Mouse (Mus musculus): ENCODE measurements around the gene Hs3st5. TPM values are rescaled to one million over a fixed set of nuclear protein-coding genes. Genes with fewer than 3 reads are reported as not detected.

Hs3st5 gene
- total and polyA plus RNA-seq, 3 experiments: not detected

DNA sequence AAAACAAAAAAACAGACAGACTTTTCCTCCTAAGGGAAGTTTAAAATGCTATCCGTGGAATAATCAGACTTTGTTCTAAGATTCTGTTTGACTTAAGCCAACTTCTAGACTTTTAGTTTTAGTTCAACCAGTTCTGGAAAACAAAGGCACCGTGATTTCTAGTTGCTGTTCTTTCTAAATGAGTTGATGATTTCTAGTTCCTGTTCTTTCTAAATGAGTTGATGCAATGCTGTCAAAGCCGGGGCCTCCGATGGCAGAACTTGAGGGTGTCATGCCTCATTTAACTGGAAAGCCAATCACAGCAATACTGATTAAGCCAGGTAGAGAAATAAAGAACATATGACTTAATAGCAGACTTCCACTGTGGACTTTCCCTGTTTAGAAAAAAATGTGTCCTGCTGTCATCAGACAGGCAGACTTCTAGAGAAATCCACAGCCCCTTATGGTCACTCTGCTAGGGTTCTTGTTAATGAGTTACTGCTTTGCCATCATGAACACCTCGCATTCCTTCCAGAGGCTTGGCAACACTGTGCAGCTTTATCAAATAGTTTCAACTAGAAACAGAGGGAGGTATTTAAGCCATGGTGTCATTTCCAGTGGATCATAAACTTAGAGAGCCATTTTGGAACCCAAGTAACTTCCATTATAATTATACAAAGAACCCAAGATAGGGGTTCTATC is 329.4 kb downstream of the Hs3st5 start:
- Histone ChIP-seq H3K27ac (ENCODE audit: insufficient read depth, low read depth) (no peak overlapping the region), H3K79me2 (replicated peaks; ENCODE audit: control insufficient read depth, extremely low read depth, insufficient read depth, poor library complexity, severe bottlenecking) (no peaks in the 10 kb centered on the region), H3K27me3 (replicated peaks) (no peaks in the 10 kb centered on the region), H3K4me1 (ENCODE audit: control insufficient read depth in 1 of 2, insufficient read depth in 2 of 2) (peaks cover 0 to 22% of the 10 kb centered on the region in 2 experiments; a peak in 2 of 4 replicates), H3K4me3 (replicated peaks in 1 of 3; ENCODE audit: low read depth in 2 of 3, low read length in 2 of 3, poor library complexity in 1 of 3) (no peak overlapping the region), H3K36me3 (replicated peaks in 1 of 2; ENCODE audit: control insufficient read depth in 1 of 2, insufficient read depth in 1 of 2, low read length in 1 of 2) (no peaks in the 10 kb centered on the region), H3K9ac (ENCODE audit: insufficient read depth, low read depth) (no peak overlapping the region), H3K4me2 (ENCODE audit: insufficient read depth, low read depth, poor library complexity, severe bottlenecking) (0 out of 2 replicates have a peak overlapping the region, but pooled peaks have one; percentile 29), H3K9me3 (replicated peaks; ENCODE audit: low read length) (no peaks in the 10 kb centered on the region)
- peak; percentile 51 for DNase-seq (ENCODE audit: extremely low read depth)
- in situ Hi-C loops (cut with MboI; ENCODE audit: low pct_ligation_motif_present, low pct_unique_long_range_greater_than_20kb, low sequenced_read_pairs) (no loop called here), dilution Hi-C loops (cut with MboI; ENCODE audit: extremely low pct_ligation_motif_present, extremely low pct_unique_long_range_greater_than_20kb, low sequenced_read_pairs) (no loop called here)
- peak; percentile 53; the same call in 1 of the 2 replicates for TF ChIP-seq IRF4 (IDR thresholded peaks at IDR 0.05; ENCODE audit: low read depth, low read length)
- peak; percentile 50; the same call in 1 of the 2 replicates for TF ChIP-seq EP300 (IDR thresholded peaks at IDR 0.05; ENCODE audit: low read length)
- TF ChIP-seq CTCF (conservative IDR thresholded peaks at IDR 0.05 in 1 of 2, IDR thresholded peaks at IDR 0.05 in 1 of 2; ENCODE audit: low read depth in 2 of 2, low read length in 2 of 2): no peak
- no peak for TF ChIP-seq USF2 (conservative IDR thresholded peaks at IDR 0.05; ENCODE audit: low read depth, low read length)
- no peak for TF ChIP-seq TCF12 (IDR thresholded peaks at IDR 0.05; ENCODE audit: low read depth, low read length)

DNA sequence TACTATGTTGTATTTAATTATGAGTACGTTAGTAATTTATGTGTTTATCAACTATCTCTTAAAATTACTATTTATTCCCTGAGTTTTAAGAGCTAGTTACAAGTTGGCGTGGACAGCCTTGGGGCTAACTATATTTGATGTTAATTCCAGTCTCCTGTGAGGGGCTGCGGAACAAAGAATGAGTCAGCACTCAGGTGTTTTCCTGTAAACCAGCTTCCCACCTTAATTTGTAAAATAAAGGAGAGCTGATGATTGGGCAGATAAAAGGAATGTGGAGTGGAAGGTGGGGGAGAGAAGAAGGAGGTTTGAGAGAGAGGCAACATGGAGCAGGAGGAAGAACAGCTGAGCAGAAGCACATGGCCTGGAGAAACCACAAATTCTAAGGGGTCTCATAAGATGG is 343.6 kb downstream of the Hs3st5 start:
- H3K27me3 ChIP-seq (replicated peaks): no peaks in the 10 kb centered on the region
- H3K9me3 ChIP-seq (replicated peaks; ENCODE audit: low read length): peaks cover 3% of the 10 kb centered on the region
- H3K4me1 ChIP-seq (ENCODE audit: control insufficient read depth in 1 of 2, insufficient read depth in 2 of 2): no peaks in the 10 kb centered on the region
- no peak overlapping the region for H3K4me2 ChIP-seq (ENCODE audit: insufficient read depth, low read depth, poor library complexity, severe bottlenecking)
- H3K79me2 ChIP-seq (replicated peaks; ENCODE audit: control insufficient read depth, extremely low read depth, insufficient read depth, poor library complexity, severe bottlenecking): no peaks in the 10 kb centered on the region
- dilution Hi-C loops (cut with MboI; ENCODE audit: extremely low pct_ligation_motif_present, extremely low pct_unique_long_range_greater_than_20kb, low sequenced_read_pairs) (no loop called here), in situ Hi-C loops (cut with MboI; ENCODE audit: low pct_ligation_motif_present, low pct_unique_long_range_greater_than_20kb, low sequenced_read_pairs) (no loop called here)
- no peak for DNase-seq (ENCODE audit: extremely low read depth)
- TF ChIP-seq CTCF (conservative IDR thresholded peaks at IDR 0.05 in 1 of 2, IDR thresholded peaks at IDR 0.05 in 1 of 2; ENCODE audit: low read depth in 2 of 2, low read length in 2 of 2): no peak
- no peak for TF ChIP-seq MAFK (IDR thresholded peaks at IDR 0.05; ENCODE audit: insufficient replicate concordance, low read length)
- no peak for TF ChIP-seq MAZ (IDR thresholded peaks at IDR 0.05; ENCODE audit: low read depth, low read length)
- no peak for TF ChIP-seq MYC (IDR thresholded peaks at IDR 0.05; ENCODE audit: low read depth, low read length)
- no peak for TF ChIP-seq RAD21 (IDR thresholded peaks at IDR 0.05; ENCODE audit: low read depth, low read length)
- TF ChIP-seq JUN (IDR thresholded peaks at IDR 0.05; ENCODE audit: insufficient read depth, low read depth, low read length): no peak
- no peak for TF ChIP-seq NELFE (IDR thresholded peaks at IDR 0.05; ENCODE audit: low read depth, low read length)
- no peak for TF ChIP-seq ZC3H11A (IDR thresholded peaks at IDR 0.05; ENCODE audit: low read depth, low read length)
- no peak for TF ChIP-seq POLR2AphosphoS2 (IDR thresholded peaks at IDR 0.05; ENCODE audit: low read depth, low read length)
- no peak for TF ChIP-seq MXI1 (IDR thresholded peaks at IDR 0.05; ENCODE audit: low read depth, low read length)
- no peak for TF ChIP-seq TBP (conservative IDR thresholded peaks at IDR 0.05; ENCODE audit: low read depth, low read length)
- no peaks in the 10 kb centered on the region for H3K36me3 ChIP-seq (replicated peaks in 1 of 2; ENCODE audit: control insufficient read depth in 1 of 2, insufficient read depth in 1 of 2, low read length in 1 of 2)
- H3K27ac ChIP-seq (ENCODE audit: insufficient read depth, low read depth): no peak overlapping the region
- H3K4me3 ChIP-seq (replicated peaks in 1 of 3; ENCODE audit: low read depth in 2 of 3, low read length in 2 of 3, poor library complexity in 1 of 3): no peak overlapping the region
- no peak overlapping the region for H3K9ac ChIP-seq (ENCODE audit: insufficient read depth, low read depth)

Data from CH12.LX (cell line).